Mouse (Mus musculus) ES-E14 (cell line): Measurements from ENCODE around the gene Zfp239. TPM values are rescaled to one million over a fixed set of nuclear protein-coding genes. Genes with fewer than 3 reads are reported as not detected.

Experiments
- DNase-seq: peaks from one replicate; pipeline ENCODE4 v3.0.0-alpha.2; 2013; ENCODE audit warnings: low read depth, low spot score
- H3K27ac ChIP-seq: 2 replicates; pipeline ENCODE4 v1.5.1; 2012; ENCODE audit warnings: low read depth, mild to moderate bottlenecking, low read length, moderate library complexity, mixed read lengths; ENCODE audit not compliant: poor library complexity, insufficient read depth, severe bottlenecking
- H3K36me3 ChIP-seq: 2 replicates; pipeline ENCODE4 v1.6.1; 2012; ENCODE audit warnings: mild to moderate bottlenecking, low read length, moderate library complexity, mixed read lengths; ENCODE audit not compliant: control insufficient read depth, poor library complexity, insufficient read depth, severe bottlenecking
- H3K4me1 ChIP-seq, 2 experiments: fragments of 150-350 bp in 1 of 2; sonication (generic) in 1 of 2; 2 replicates each; pipeline ENCODE4 v1.6.1; 2012; ENCODE audit warnings: low read length in 2 of 2, mild to moderate bottlenecking in 1 of 2, mixed read lengths in 1 of 2; ENCODE audit not compliant: control insufficient read depth in 2 of 2, insufficient read depth in 2 of 2, poor library complexity in 1 of 2
- H3K4me3 ChIP-seq, 2 experiments: fragments of 150-350 bp in 1 of 2; sonication (generic) in 1 of 2; 2 replicates each; pipeline ENCODE4 v1.5.1; 2012; ENCODE audit warnings: low read length in 2 of 2, low read depth in 1 of 2, mild to moderate bottlenecking in 1 of 2, mixed read lengths in 1 of 2; ENCODE audit not compliant: insufficient read depth in 1 of 2, poor library complexity in 1 of 2, severe bottlenecking in 1 of 2
- H3K9ac ChIP-seq: 2 replicates; pipeline ENCODE4 v1.6.1; 2012; ENCODE audit warnings: low read depth, mild to moderate bottlenecking, low read length, mixed read lengths; ENCODE audit not compliant: poor library complexity, insufficient read depth, severe bottlenecking
- H3K9me3 ChIP-seq: fragments of 150-350 bp; sonication (generic); 2 replicates; pipeline ENCODE4 v1.6.1; 2012; ENCODE audit warnings: low read depth, mild to moderate bottlenecking, low read length; ENCODE audit not compliant: control insufficient read depth, insufficient read depth
- CHD2 ChIP-seq: IDR thresholded peaks from 2 replicates; pipeline ENCODE4 v1.6.1; 2014; ENCODE audit warnings: mild to moderate bottlenecking, low read depth, low read length, inconsistent platforms
- HCFC1 ChIP-seq: IDR thresholded peaks from 2 replicates; pipeline ENCODE4 v1.6.1; 2012; ENCODE audit warnings: low read length, inconsistent platforms, borderline replicate concordance; ENCODE audit not compliant: insufficient read depth
- MAFK ChIP-seq: IDR thresholded peaks from 2 replicates; pipeline ENCODE4 v1.6.1; 2014; ENCODE audit warnings: mild to moderate bottlenecking, low read depth, low read length, inconsistent platforms; ENCODE audit not compliant: insufficient read depth
- ZC3H11A ChIP-seq: IDR thresholded peaks from 2 replicates; pipeline ENCODE4 v1.6.1; 2012; ENCODE audit warnings: low read depth, mild to moderate bottlenecking, inconsistent platforms, low read length, borderline replicate concordance
- ZNF384 ChIP-seq: IDR thresholded peaks from 2 replicates; pipeline ENCODE4 v1.6.1; 2012; ENCODE audit warnings: low read depth, low read length, inconsistent platforms
- in situ Hi-C, 2 experiments: fragments of 600-800 bp; cut with MboI; formaldehyde crosslinking; loops; one replicate each; pipeline ENCODE4 v1.15.1; 2025; ENCODE audit warnings: low sequenced_read_pairs in 2 of 2, inconsistent platforms in 1 of 2; ENCODE audit not compliant: unreplicated experiment in 2 of 2
- total RNA-seq: library from RNA; depleted of rRNA; stranded (reverse); fragments of 300-350 nt; gene quantifications from 2 replicates; pipeline ENCODE4 v1.2.3, GENCODE M21; 2012

Gene Zfp239
- total RNA-seq, 1 experiment = 10.2 TPM

GRCm38 (mm10) chr6:117862465-117862864 is 565 bp downstream of the Zfp239 start:
- no peaks in the 10 kb centered on the region for H3K36me3 ChIP-seq
- in situ Hi-C loops = no loop called here
- no peak for DNase-seq
- no peak overlapping the region for H3K27ac ChIP-seq
- peaks cover 0 to 2% of the 10 kb centered on the region in 2 experiments; a peak in 1 of 4 replicates for H3K4me1 ChIP-seq
- no peaks in the 10 kb centered on the region for H3K9me3 ChIP-seq
- peak overlapping the region in 1 of 2 experiments; percentile 92; a peak in 2 of 4 replicates for H3K4me3 ChIP-seq
- no peak overlapping the region; the same call in 1 of the 2 replicates for H3K9ac ChIP-seq
- no peak for TF ChIP-seq HCFC1

- no peak overlapping the region for H3K27ac ChIP-seq
- H3K4me3 ChIP-seq = peak overlapping the region; percentile 86 to 92
- H3K9ac ChIP-seq = peak overlapping the region; percentile 81
- in situ Hi-C loops = no loop called here
- no peaks in the 10 kb centered on the region for H3K36me3 ChIP-seq
- H3K9me3 ChIP-seq = no peaks in the 10 kb centered on the region
- TF ChIP-seq ZNF384 = no peak
- TF ChIP-seq HCFC1 = peak; percentile 95
- H3K4me1 ChIP-seq = peaks cover 0 to 2% of the 10 kb centered on the region in 2 experiments; a peak in 1 of 4 replicates
- peak; percentile 45 for DNase-seq
Observed at GRCm38 (mm10) chr6:117862899-117863620, 1.2 kb downstream of the Zfp239 start.

GRCm38 (mm10) chr6:117863751-117864150 is 1.9 kb downstream of the Zfp239 start:
- Histone ChIP-seq H3K27ac (no peak overlapping the region), H3K4me1 (peaks cover 0 to 2% of the 10 kb centered on the region in 2 experiments; a peak in 1 of 4 replicates), H3K9ac (no peak overlapping the region; the same call in 1 of the 2 replicates), H3K9me3 (no peaks in the 10 kb centered on the region), H3K4me3 (peak overlapping the region; percentile 86 to 92), H3K36me3 (no peaks in the 10 kb centered on the region)
- no peak for TF ChIP-seq HCFC1
- no peak for TF ChIP-seq MAFK
- TF ChIP-seq CHD2 = no peak
- TF ChIP-seq ZNF384 = no peak
- TF ChIP-seq ZC3H11A = no peak
- DNase-seq = no peak
- in situ Hi-C loops = no loop called here

DNA sequence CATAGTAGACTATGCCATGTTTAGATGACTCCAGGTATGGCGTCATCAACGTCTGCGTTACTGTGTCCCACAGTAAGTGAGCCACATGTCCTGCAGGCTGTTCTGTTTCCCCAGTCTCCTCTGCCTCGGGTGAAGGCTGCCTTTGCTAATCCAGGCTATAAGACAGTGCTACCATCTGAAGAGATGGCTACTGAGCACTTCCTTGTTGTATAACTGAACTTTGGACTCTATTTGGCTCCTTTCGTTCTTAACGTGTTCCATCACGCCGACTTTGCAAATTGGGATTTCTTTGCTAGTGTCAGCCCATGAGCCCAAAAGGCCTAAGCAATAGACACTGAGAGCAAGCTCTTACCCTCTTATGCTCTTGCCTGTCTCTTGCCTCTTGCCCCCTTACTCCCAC is 6.3 kb downstream of the Zfp239 start:
- Histone ChIP-seq H3K9me3 (no peaks in the 10 kb centered on the region), H3K36me3 (no peaks in the 10 kb centered on the region), H3K4me1 (peaks cover 0 to 3% of the 10 kb centered on the region in 2 experiments; a peak in 1 of 4 replicates), H3K9ac (no peak overlapping the region), H3K27ac (no peak overlapping the region), H3K4me3 (no peak overlapping the region)
- in situ Hi-C loops = no loop called here
- TF ChIP-seq ZNF384 = no peak
- TF ChIP-seq MAFK = no peak
- TF ChIP-seq CHD2 = no peak
- no peak for TF ChIP-seq ZC3H11A
- no peak for TF ChIP-seq HCFC1
- no peak for DNase-seq

DNA sequence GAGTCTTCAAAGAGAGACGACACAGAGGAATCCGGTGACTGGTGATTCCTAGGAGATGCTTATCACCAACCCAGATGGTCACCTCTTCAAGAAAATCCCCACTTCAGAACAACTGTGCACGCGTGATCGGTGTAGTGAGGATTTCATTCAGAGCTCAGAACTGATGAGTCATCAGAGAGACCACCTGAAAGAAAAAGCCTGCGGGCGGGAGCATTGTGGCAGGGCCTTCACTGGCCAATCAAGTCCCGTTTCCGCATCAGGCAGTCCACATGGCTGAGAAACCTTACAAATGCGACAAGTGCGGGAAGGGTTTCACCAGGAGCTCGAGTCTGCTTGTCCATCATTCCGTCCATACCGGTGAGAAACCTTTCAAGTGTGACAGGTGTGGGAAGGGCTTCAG is 9.1 kb downstream of the Zfp239 start:
- Histone ChIP-seq H3K4me3 (peak overlapping the region; percentile 53 to 58), H3K4me1 (peaks cover 0 to 3% of the 10 kb centered on the region in 2 experiments; a peak in 1 of 4 replicates), H3K9me3 (no peaks in the 10 kb centered on the region), H3K36me3 (no peaks in the 10 kb centered on the region), H3K9ac (peak overlapping the region; percentile 79), H3K27ac (no peak overlapping the region)
- no peak for DNase-seq
- peak; percentile 91 for TF ChIP-seq MAFK
- TF ChIP-seq ZC3H11A = no peak
- TF ChIP-seq ZNF384 = no peak
- in situ Hi-C loops = no loop called here
